Mouse (Mus musculus): Measurements from ENCODE around the gene Zfp286.

The Zfp286 gene

GRCm38 (mm10) chr11:62788935-62789616 is at the start of gene Zfp286:
TSS of gene Zfp286 (minus strand) at chr11:62789462.
- DNase-seq (ENCODE audit: inconsistent age in 2 of 2, low spot score in 1 of 2): peak; percentile 75 to 86

GRCm38 (mm10) chr11:62831906-62832305 is 42.6 kb upstream of the Zfp286 start:
- DNase-seq (ENCODE audit: inconsistent age in 2 of 2, low spot score in 1 of 2): no peak

DNA sequence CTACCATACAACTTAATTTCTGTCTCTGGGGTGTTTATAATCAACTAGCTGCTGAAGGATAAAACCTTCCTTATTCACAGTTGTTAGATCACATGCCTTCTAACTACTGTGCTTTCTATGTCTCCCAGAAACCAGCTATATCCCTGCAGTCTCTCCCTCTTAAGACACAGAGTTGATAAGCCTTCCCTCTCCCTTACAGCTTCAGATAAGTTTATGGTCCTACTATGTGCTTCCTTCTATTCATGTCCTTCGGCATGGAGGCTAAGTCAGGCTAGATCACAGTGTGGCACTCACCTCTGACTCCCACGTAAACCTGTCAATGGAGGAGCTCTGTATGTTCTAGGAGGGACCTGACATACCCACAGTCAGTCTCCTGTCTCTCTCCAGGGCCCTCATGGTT is 41.1 kb upstream of the Zfp286 start:
- DNase-seq (ENCODE audit: inconsistent age in 2 of 2, low spot score in 1 of 2): no peak

- peak in 1 of 2 experiments; percentile 31 for DNase-seq (ENCODE audit: inconsistent age in 2 of 2, low spot score in 1 of 2)
Measured at GRCm38 (mm10) chr11:62827911-62828310, 38.6 kb upstream of the Zfp286 start.

GRCm38 (mm10) chr11:62827135-62827534 is 37.9 kb upstream of the Zfp286 start:
- no peak for DNase-seq (ENCODE audit: inconsistent age in 2 of 2, low spot score in 1 of 2)

GRCm38 (mm10) chr11:62826106-62826733 is 37.0 kb upstream of the Zfp286 start:
- peak; percentile 66 to 86 for DNase-seq (ENCODE audit: inconsistent age in 2 of 2, low spot score in 1 of 2)

DNA sequence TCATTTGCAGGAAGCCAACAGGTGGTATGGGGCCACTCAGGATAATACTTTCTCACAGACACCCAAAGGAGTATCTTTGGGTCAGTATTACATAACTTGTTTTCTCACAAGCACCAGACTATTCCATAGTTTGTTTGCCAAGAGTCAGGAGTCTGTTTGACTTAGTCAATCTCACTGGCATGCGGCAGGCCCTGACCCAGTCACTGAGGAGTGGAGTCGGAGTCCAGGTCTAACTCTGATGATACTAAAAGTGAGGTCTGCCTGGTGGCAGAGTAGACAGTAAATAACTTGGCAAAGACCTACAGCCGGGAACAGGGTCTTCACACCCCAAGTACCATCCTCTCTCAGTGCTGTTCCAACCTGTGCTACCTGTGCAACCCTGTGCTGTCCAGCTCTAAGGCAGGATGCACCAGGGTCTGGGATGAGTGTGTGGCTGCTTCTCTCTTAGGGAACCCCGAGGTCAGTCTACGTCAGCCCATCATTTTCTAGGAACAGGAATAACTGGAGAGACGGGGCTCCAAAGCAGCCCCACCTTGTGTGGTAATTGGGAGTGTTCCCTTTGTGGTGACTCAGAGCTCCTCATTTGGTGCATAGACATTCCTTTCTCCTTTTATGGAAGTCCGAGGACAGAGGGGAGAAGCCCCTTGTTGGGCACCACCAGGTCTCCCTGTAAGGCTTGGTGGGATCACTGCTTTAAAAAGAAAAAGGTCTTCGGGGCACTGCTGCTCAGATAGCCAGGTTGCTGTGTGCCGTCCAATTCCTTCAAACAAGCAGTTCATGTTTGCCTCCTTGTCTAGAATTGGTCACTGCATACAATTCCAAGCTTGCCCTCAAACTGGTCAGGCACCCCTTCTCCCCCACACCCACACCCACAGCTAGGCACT is 36.2 kb upstream of the Zfp286 start:
- peak in 1 of 2 experiments; percentile 35 for DNase-seq (ENCODE audit: inconsistent age in 2 of 2, low spot score in 1 of 2)

GRCm38 (mm10) chr11:62824211-62824610 is 34.9 kb upstream of the Zfp286 start:
- no peak for DNase-seq (ENCODE audit: inconsistent age in 2 of 2, low spot score in 1 of 2)

DNA sequence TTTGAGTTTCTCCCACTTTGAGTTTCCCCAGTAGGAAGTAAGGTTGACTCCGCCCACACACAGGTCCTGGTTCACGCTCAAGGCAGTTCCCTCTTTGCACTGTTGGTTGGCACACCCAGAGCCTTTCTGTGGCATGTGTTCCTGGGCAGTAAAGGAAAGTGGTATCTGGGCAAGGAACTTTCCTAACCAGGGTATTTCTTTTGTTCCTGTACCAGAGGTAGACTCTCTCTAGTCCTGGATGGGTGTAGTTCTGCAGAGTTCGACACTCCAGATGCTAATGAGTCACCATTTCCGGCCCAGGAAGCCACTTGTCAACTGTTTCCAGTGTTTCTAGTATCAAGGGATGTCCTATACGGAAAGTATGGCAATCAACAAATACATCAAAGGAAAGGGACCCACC is 32.6 kb upstream of the Zfp286 start:
- peak; percentile 26 to 61 for DNase-seq (ENCODE audit: inconsistent age in 2 of 2, low spot score in 1 of 2)

- peak; percentile 21 to 76 for DNase-seq (ENCODE audit: inconsistent age in 2 of 2, low spot score in 1 of 2)
Measured at GRCm38 (mm10) chr11:62820661-62821437, 31.6 kb upstream of the Zfp286 start.

- peak; percentile 64 to 89 for DNase-seq (ENCODE audit: inconsistent age in 2 of 2, low spot score in 1 of 2)
Measured at GRCm38 (mm10) chr11:62820059-62820541, 30.8 kb upstream of the Zfp286 start, which contains the start of gene Trim16. TSS of gene Trim16 (plus strand) at chr11:62820231.

DNA sequence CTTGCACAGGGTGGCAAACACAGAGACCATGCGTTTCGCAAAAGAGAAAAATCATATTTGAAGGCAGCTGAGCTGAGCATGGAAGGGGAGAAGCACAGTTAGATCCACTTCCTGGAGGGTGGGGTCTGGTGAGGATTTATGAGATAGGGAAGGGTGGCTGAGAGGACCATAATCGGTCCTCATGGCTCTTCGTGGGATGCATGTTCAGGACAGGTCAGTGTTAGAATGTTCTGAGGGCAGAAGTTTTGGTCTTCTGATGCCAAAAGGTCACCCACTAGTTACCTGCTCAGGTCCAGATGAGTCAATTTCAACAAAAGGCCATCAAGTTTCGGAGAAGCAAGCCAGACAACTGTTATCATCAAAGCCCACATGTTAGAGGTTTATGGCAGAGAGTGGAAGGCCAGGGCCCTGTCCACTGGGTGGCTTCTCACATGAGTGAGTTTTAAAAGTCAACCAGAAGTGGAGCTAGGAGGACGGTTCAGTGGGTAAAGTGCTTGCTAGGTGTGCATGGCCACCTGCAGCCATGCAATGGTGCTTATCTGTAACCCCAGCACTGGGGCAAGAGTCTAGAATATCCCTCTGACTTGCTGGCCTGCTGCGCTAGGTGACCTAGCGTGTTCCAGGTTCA is 29.9 kb upstream of the Zfp286 start:
- no peak for DNase-seq (ENCODE audit: inconsistent age in 2 of 2, low spot score in 1 of 2)

DNA sequence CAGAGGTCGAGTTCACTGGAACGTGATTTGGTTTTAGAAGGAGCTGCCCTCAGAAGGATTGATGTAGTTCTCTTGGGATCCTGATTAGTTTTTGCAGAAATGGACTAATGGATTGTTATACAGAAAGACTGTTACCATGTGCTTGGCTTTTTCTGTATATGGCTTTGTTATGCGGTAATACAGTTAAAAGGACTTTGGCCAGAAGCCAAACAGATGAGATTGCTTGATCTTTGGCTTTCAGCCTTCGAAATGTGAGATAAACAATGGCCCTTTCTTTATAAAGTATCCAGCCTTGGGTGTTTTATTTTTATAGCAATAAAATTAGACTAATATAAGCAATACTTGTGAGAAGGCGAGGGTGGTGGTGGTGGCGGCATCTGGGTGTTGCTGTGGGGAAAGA is 27.3 kb upstream of the Zfp286 start:
- DNase-seq (ENCODE audit: inconsistent age in 2 of 2, low spot score in 1 of 2): no peak

DNA sequence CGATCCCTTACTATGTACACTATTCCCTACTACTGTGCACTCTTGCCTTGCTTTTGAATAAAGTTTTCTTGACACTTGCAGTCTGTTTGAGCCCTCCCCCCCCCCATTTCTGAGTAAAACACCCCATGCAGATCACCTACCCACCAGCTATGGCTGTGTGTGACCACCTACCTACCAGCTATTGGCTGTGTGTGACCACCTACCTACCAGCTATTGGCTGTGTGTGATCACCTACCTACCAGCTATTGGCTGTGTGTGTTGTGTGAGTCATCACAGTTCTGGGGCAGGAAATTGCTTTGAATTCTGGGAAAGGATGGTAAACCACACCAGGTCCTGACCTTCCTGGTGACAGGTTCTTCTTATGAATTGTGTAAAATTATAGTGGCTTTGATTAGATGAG is 26.2 kb upstream of the Zfp286 start:
- DNase-seq (ENCODE audit: inconsistent age in 2 of 2, low spot score in 1 of 2): no peak

GRCm38 (mm10) chr11:62814625-62815024 is 25.4 kb upstream of the Zfp286 start:
- DNase-seq (ENCODE audit: inconsistent age in 2 of 2, low spot score in 1 of 2): no peak

GRCm38 (mm10) chr11:62813970-62814624 is 24.8 kb upstream of the Zfp286 start:
- no peak for DNase-seq (ENCODE audit: inconsistent age in 2 of 2, low spot score in 1 of 2)

GRCm38 (mm10) chr11:62813497-62813896 is 24.2 kb upstream of the Zfp286 start:
- DNase-seq (ENCODE audit: inconsistent age in 2 of 2, low spot score in 1 of 2): no peak

- DNase-seq (ENCODE audit: inconsistent age in 2 of 2, low spot score in 1 of 2): no peak
Measured at GRCm38 (mm10) chr11:62812268-62812667, 23.0 kb upstream of the Zfp286 start.

DNA sequence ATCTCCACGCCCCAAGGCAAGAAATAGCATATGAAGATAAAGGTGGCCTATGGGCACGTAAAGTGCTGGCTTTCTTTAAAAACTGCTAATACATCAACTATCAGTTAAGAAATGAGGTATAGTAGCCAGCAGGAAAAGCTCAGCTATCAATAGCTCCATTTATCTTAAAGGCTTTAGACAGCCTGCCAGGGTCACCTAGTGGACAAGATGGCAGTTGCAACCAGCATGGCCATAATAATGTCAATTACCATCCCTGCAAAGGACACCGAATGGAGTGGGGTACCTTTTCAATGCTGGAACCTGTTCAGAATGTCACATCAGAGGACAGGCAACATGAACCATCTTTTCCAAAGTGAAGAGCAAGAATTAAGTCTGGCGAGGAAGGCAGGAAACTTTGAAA is 19.9 kb upstream of the Zfp286 start:
- DNase-seq (ENCODE audit: inconsistent age in 2 of 2, low spot score in 1 of 2): peak in 1 of 2 experiments; percentile 38

GRCm38 (mm10) chr11:62807965-62808364 is 18.7 kb upstream of the Zfp286 start:
- no peak for DNase-seq (ENCODE audit: inconsistent age in 2 of 2, low spot score in 1 of 2)

Measured in adrenal gland, adult (tissue).